Mouse (Mus musculus) lung, adult 18-20 months (tissue): ENCODE data around the gene Lst1.

Source experiments
- DNase-seq, 2 experiments: peaks; one replicate each; pipeline ENCODE4 v3.0.0; 2022; ENCODE audit warnings: mixed read lengths in 2 of 2

Lst1 gene

DNA sequence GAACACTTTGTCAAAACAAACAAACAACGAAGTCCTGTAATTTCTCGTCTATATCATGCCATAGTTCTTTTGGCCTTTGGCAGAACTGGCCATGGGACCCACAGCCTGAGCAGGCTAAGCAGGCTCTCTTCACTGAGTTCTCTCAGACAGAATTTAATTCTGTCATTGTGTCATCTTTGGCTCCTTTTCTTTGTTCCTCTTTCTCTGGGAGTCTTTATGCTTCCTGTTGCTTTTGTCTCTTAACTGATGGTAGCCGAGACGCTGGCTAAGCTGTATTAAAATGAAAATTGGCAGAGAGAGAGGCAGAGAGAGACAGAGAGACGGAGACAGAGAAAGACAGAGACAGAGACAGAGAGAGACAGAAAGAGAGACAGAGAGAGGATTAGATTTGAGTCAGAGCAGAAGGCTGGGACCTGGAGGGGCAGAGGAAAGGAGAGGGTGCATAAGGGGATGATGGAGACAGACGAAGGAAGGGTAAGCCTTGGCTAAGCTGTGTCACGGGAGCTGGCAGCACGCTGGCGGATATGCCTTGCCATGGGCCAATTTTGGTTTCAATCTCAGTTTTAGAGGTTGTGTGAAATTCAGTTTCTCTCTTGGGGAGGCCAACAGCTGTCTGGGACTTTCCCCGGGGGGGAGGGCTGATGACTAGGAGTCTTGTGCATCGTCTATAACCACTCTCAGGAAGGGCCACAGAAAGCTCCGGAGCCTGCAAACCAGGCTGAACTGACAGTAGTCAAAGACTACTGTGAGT, 21.7 kb upstream of the Lst1 start:
- no peak for DNase-seq

GRCm38 (mm10) chr17:35205380-35205769, 17.1 kb upstream of the Lst1 start:
- DNase-seq = no peak

GRCm38 (mm10) chr17:35204494-35205379, 16.5 kb upstream of the Lst1 start, which contains the start of gene Lta:
TSS of gene Lta (minus strand) at chr17:35205351.
- DNase-seq = peak in 1 of 2 experiments; percentile 39

- DNase-seq = no peak
Measured at GRCm38 (mm10) chr17:35202442-35202841, 14.2 kb upstream of the Lst1 start.

GRCm38 (mm10) chr17:35201787-35202186, 13.5 kb upstream of the Lst1 start, which contains the start of gene Tnf:
TSS of gene Tnf (minus strand) at chr17:35202007.
- DNase-seq = peak; percentile 65 to 73

DNA sequence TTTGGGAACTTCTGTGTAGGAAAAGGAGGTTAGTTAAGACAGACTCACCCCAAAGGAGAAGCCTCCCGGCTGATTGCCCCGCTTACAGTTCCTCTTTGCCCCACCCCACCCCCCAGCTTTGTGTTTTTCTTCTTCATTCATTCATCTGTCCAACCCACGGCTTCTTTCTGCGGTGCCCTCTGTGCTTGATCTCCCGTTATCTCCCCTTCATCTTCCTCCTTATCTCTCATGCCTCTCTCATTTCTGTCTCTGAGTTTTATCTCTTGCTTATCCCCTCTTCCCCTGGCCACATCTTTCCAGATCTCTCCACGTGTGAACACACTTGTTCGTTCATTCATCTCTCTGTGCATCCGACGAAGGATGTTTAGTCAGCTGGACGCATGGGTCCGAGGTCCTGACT, 12.9 kb upstream of the Lst1 start:
- no peak for DNase-seq

DNA sequence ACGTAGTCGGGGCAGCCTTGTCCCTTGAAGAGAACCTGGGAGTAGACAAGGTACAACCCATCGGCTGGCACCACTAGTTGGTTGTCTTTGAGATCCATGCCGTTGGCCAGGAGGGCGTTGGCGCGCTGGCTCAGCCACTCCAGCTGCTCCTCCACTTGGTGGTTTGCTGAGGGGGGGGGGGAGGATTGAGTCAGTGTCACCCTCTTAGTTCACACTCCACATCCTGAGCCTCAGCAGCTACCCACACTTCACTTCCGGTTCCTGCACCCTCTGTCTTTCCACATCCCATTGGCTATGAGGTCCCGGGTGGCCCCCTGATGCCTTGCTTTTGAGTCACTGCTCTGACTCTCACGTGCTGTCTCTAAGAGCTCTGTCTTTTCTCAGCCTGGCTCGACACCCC, 12.2 kb upstream of the Lst1 start:
- DNase-seq = peak; percentile 54 to 61

DNA sequence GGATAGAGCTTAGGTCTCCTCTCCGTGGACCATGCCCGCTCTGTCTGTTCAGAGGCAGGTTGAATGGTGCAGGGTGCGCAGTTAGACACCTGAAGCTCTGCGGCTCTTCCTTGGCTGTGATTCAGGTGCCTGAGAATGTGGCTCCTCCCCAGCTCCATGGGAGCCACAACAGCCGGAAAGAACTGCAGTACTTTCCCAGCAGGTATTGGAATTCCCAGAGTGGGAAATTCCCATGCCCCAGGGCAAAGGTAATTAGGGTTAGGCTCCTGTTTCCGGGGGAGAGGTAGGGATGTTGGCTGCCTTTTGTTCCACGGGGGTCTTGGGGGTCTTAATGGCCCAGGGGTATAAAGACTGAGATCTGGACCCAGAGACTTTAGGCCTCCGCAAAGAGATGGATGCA, 10.7 kb upstream of the Lst1 start:
- no peak for DNase-seq

GRCm38 (mm10) chr17:35198029-35198428, 9.8 kb upstream of the Lst1 start:
- no peak for DNase-seq

DNA sequence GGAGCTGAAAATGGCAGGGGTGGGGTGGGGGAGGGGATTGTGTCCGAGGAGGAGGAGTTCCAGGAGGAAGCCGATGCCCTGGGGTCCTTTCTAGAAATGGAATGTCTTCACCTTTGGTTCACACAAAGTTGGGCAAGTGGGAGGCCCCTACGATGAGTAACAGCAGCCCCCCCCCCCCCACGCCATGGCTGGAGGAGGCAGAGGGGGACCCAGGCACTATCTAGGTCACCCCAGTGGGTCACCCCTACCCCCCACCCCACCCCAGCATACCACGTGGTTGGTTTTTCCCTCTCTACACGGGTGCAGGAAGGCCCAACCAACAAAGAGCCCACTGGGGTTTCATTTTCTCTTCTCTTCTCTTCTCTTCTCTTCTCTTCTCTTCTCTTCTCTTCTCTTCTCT, 8.9 kb upstream of the Lst1 start:
- DNase-seq = no peak

GRCm38 (mm10) chr17:35196321-35196641, 8.0 kb upstream of the Lst1 start:
- no peak for DNase-seq

- DNase-seq = peak; percentile 77 to 82
Measured at GRCm38 (mm10) chr17:35195631-35196320, 7.5 kb upstream of the Lst1 start.

DNA sequence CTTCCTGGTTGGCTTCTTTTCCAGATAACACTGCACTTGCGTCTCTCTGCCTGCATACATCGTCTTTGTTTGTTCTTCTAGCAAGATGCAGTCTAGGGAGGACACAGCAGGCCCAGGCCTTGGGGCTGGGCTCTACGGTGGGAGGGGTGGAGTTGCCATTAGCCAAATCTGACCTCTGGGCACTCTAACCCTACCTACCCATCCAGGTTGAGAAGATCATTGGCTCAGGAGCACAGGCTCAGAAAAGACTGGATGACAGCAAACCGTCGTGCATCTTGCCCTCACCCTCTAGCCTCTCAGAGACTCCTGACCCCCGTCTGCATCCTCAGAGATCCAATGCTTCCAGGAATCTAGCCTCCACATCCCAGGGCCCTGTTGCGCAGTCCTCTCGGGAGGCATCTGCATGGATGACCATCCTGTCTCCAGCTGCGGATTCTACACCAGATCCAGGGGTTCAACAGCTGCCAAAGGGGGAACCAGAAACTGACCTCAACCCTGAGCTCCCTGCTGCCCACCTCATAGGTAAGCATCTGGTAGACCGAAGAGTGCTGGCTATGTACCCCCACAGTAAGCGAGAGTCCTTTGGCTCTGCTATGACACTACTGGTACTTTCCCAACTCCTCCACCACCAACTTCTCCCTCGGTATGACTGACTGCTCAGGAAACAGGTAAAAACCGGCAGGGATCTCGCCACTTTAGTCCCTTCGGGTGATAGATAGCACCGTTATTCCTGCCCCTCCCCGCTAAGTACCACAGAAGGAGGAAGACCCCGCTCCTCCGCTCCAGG, 6.8 kb upstream of the Lst1 start:
- no peak for DNase-seq

DNA sequence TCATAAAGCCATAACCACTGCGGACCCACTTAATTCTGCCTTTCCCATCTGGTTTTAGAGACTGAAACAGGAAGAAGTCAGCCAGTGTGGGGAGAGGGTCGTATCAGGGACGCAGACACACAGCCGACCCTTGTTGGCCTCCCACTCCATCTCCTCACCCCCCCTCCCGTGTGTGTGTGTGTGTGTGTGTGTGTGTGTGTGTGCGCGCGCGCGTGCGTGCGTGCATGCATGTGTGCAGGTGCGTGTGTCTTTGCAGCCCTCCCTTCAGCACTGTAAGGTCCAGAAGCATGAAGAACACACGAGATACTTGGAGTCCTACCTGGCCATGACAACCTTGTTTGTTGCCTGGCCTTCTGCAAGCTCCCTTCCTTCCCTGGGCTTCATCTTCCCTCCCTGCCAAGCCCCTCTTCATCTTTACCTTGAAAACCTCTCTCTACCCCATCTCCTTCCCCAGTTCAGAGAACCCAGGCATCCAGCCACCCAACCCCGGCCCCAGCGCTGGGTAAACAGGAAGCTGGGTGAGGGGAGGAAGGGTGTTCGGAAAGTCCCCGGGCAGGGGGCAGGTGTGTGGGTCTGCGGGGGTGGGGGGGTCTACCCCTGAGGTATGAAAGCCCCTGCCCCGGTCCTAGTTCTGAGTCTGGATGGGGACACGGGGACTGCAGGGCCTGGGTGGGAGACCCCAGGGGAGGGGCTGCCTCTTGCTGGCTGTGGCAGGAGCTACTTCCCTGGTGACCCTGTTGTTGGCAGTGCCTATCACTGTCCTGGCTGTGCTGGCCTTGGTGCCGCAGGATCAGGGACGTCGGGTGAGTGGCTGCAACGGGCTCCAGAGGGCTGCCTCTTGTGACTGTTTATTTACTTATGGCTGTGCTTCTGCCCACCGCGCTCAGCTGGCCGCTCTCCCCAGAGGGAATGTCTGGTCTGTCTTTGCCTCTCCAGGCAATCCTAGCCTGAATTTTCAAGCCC, 5.9 kb upstream of the Lst1 start, which contains the start of gene Ltb:
Gene Ltb (plus strand): TSS at position 559 of the 963 bp plus-strand sequence.
- DNase-seq = peak in 1 of 2 experiments; percentile 56

GRCm38 (mm10) chr17:35192924-35193323, 4.7 kb upstream of the Lst1 start:
- no peak for DNase-seq

GRCm38 (mm10) chr17:35191723-35192122, 3.5 kb upstream of the Lst1 start:
- no peak for DNase-seq

DNA sequence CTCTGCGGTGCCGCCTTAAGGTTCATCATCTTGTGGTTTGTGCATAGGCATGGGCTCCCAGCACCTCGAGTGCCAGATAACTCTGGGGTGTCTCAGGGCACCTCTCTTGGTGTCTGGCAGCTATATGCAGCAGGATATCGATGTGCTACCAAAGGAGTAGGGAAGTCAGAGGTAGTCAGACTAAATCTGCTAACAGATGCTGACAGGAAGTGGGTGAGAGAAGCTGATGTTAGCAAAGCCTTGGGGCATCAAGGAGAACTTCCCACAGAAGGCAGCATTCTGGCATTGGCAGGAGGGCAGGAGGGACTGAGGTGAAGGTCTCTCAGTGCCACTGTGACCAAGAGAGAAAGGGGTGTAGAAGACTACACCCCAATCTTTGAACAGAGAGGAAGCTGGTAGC, 1.9 kb upstream of the Lst1 start:
- DNase-seq = no peak

GRCm38 (mm10) chr17:35189186-35189585, 947 bp upstream of the Lst1 start:
- DNase-seq = no peak

GRCm38 (mm10) chr17:35187345-35187744, 894 bp downstream of the Lst1 start:
- DNase-seq = no peak

DNA sequence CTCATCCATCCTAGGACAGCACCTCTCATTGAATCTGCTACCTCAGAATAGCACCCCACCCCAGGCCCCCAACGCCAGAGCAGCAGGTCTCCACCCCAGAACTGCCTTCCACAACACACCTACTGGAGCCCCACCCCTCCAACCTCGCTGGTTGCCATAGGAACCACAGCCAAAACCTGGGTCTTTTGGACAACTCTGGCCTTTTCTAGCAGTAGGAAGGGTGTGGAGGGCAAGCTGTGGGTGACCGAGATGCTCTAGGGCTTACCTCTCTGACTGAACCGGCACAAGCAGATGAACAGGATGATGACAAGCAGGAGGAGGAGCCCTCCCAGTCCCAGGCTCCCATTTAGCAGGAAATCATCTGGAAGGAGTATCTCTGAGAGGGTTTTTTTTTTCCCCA, 1.6 kb downstream of the Lst1 start:
- DNase-seq = peak; percentile 55 to 58
